Mouse (Mus musculus): ENCODE data around the gene Nags. TPM values are rescaled to one million over a fixed set of nuclear protein-coding genes. Genes with fewer than 3 reads are reported as not detected.

Nags gene
- 44.2 and 87.7 TPM in 2 replicates for polyA plus RNA-seq (2012; rRNA removed)

GRCm38 (mm10) chr11:102145471-102146001, at the start of gene Nags:
Gene Nags (plus strand): TSS chr11:102145513.
- H3K4me1 ChIP-seq (ENCODE audit: control insufficient read depth, insufficient read depth, insufficient read length, low read length) = peaks cover 18% of the 10 kb centered on the region
- peak within 1 kb of the TSS; percentile 98 for H3K27ac ChIP-seq (ENCODE audit: insufficient read depth, low read depth, low read length)
- H3K36me3 ChIP-seq (ENCODE audit: control insufficient read depth, insufficient read depth, low read length) = peaks cover 27% of the 10 kb centered on the region
- peak within 1 kb of the TSS; percentile 85 for H3K4me3 ChIP-seq (ENCODE audit: low read depth, low read length)
- WGBS = 1% methylated on average over 50 of the region's 50 CpGs
- TF ChIP-seq POLR2A (IDR thresholded peaks at IDR 0.05; ENCODE audit: low read depth, low read length) = peak; percentile 81; the same call in 1 of the 2 replicates
- no peak for TF ChIP-seq CTCF (IDR thresholded peaks at IDR 0.05; ENCODE audit: extremely low read depth, insufficient read length, insufficient replicate concordance, low read depth, low read length)
- no peaks in the 10 kb centered on the region; the same call in 1 of the 2 replicates for H3K27me3 ChIP-seq (ENCODE audit: control insufficient read depth, insufficient read depth, low read length)

GRCm38 (mm10) chr11:102095676-102096075, 49.6 kb upstream of the Nags start:
- Histone ChIP-seq H3K27me3 (ENCODE audit: control insufficient read depth, insufficient read depth, low read length) (0 out of 2 replicates have a peak, but pooled peaks cover 3% of the 10 kb centered on the region), H3K4me1 (ENCODE audit: control insufficient read depth, insufficient read depth, insufficient read length, low read length) (peaks cover 9% of the 10 kb centered on the region; the same call in 1 of the 2 replicates), H3K36me3 (ENCODE audit: control insufficient read depth, insufficient read depth, low read length) (no peaks in the 10 kb centered on the region), H3K4me3 (ENCODE audit: low read depth, low read length) (no peak overlapping the region), H3K27ac (ENCODE audit: insufficient read depth, low read depth, low read length) (no peak overlapping the region)
- 90% methylated on average over 3 of the region's 3 CpGs for WGBS
- TF ChIP-seq CTCF (IDR thresholded peaks at IDR 0.05; ENCODE audit: extremely low read depth, insufficient read length, insufficient replicate concordance, low read depth, low read length) (no peak), POLR2A (IDR thresholded peaks at IDR 0.05; ENCODE audit: low read depth, low read length) (no peak)

GRCm38 (mm10) chr11:102096446-102096845, 48.9 kb upstream of the Nags start:
- 52% methylated on average over 5 of the region's 5 CpGs for WGBS
- no peak for TF ChIP-seq POLR2A (IDR thresholded peaks at IDR 0.05; ENCODE audit: low read depth, low read length)
- TF ChIP-seq CTCF (IDR thresholded peaks at IDR 0.05; ENCODE audit: extremely low read depth, insufficient read length, insufficient replicate concordance, low read depth, low read length) = no peak
- Histone ChIP-seq H3K36me3 (ENCODE audit: control insufficient read depth, insufficient read depth, low read length) (no peaks in the 10 kb centered on the region), H3K27ac (ENCODE audit: insufficient read depth, low read depth, low read length) (no peak overlapping the region), H3K27me3 (ENCODE audit: control insufficient read depth, insufficient read depth, low read length) (0 out of 2 replicates have a peak, but pooled peaks cover 3% of the 10 kb centered on the region), H3K4me3 (ENCODE audit: low read depth, low read length) (no peak overlapping the region), H3K4me1 (ENCODE audit: control insufficient read depth, insufficient read depth, insufficient read length, low read length) (peaks cover 9% of the 10 kb centered on the region; the same call in 1 of the 2 replicates)

- peaks cover 9% of the 10 kb centered on the region; the same call in 1 of the 2 replicates for H3K4me1 ChIP-seq (ENCODE audit: control insufficient read depth, insufficient read depth, insufficient read length, low read length)
- TF ChIP-seq CTCF (IDR thresholded peaks at IDR 0.05; ENCODE audit: extremely low read depth, insufficient read length, insufficient replicate concordance, low read depth, low read length) (peak; percentile 50; the same call in 1 of the 2 replicates), POLR2A (IDR thresholded peaks at IDR 0.05; ENCODE audit: low read depth, low read length) (no peak)
- under 1% methylated on average over 18 of the region's 18 CpGs for WGBS
- H3K36me3 ChIP-seq (ENCODE audit: control insufficient read depth, insufficient read depth, low read length) = no peaks in the 10 kb centered on the region
- H3K27me3 ChIP-seq (ENCODE audit: control insufficient read depth, insufficient read depth, low read length) = no peaks in the 10 kb centered on the region
- peak overlapping the region; percentile 32 for H3K4me3 ChIP-seq (ENCODE audit: low read depth, low read length)
- H3K27ac ChIP-seq (ENCODE audit: insufficient read depth, low read depth, low read length) = no peak overlapping the region
Measured at GRCm38 (mm10) chr11:102096887-102097391, 48.4 kb upstream of the Nags start.

GRCm38 (mm10) chr11:102101219-102101618, 44.1 kb upstream of the Nags start, which contains the start of gene Ppy:
Gene Ppy (minus strand): TSS chr11:102101319.
- H3K27ac ChIP-seq (ENCODE audit: insufficient read depth, low read depth, low read length) = no peak within 1 kb of the TSS
- H3K4me1 ChIP-seq (ENCODE audit: control insufficient read depth, insufficient read depth, insufficient read length, low read length) = peaks cover 9% of the 10 kb centered on the region; the same call in 1 of the 2 replicates
- TF ChIP-seq CTCF (IDR thresholded peaks at IDR 0.05; ENCODE audit: extremely low read depth, insufficient read length, insufficient replicate concordance, low read depth, low read length) (no peak), POLR2A (IDR thresholded peaks at IDR 0.05; ENCODE audit: low read depth, low read length) (no peak)
- 82% methylated on average over 4 of the region's 4 CpGs for WGBS
- H3K27me3 ChIP-seq (ENCODE audit: control insufficient read depth, insufficient read depth, low read length) = peaks cover 8% of the 10 kb centered on the region; the same call in 1 of the 2 replicates
- H3K4me3 ChIP-seq (ENCODE audit: low read depth, low read length) = no peak within 1 kb of the TSS
- no peaks in the 10 kb centered on the region for H3K36me3 ChIP-seq (ENCODE audit: control insufficient read depth, insufficient read depth, low read length)

- WGBS = 13% methylated on average over 17 of the region's 17 CpGs
Measured at GRCm38 (mm10) chr11:102102485-102103258, 42.6 kb upstream of the Nags start.

More at GRCm38 (mm10) chr11:102102485-102103258, 42.6 kb upstream of the Nags start:
- H3K27me3 ChIP-seq (ENCODE audit: control insufficient read depth, insufficient read depth, low read length) = peaks cover 23% of the 10 kb centered on the region
- no peak overlapping the region for H3K27ac ChIP-seq (ENCODE audit: insufficient read depth, low read depth, low read length)
- 0 out of 2 replicates have a peak, but pooled peaks cover 2% of the 10 kb centered on the region for H3K4me1 ChIP-seq (ENCODE audit: control insufficient read depth, insufficient read depth, insufficient read length, low read length)
- H3K4me3 ChIP-seq (ENCODE audit: low read depth, low read length) = no peak overlapping the region
- TF ChIP-seq CTCF (IDR thresholded peaks at IDR 0.05; ENCODE audit: extremely low read depth, insufficient read length, insufficient replicate concordance, low read depth, low read length) (peak; percentile 95), POLR2A (IDR thresholded peaks at IDR 0.05; ENCODE audit: low read depth, low read length) (no peak)
- H3K36me3 ChIP-seq (ENCODE audit: control insufficient read depth, insufficient read depth, low read length) = no peaks in the 10 kb centered on the region

All from small intestine, adult 2 months (tissue).